Mouse (Mus musculus) skeletal muscle tissue, adult 2 months (tissue): ENCODE data around the gene Trappc3.

ENCODE experiments used
- DNase-seq: peaks from one replicate; pipeline ENCODE4 v3.0.0-alpha.2; 2012; ENCODE audit warnings: low read depth, low spot score

Gene Trappc3

GRCm38 (mm10) chr4:126251655-126252254 lies 10.4 kb upstream of the Trappc3 start:
- DNase-seq = no peak

- DNase-seq = no peak
These were observed 9.5 kb upstream of the Trappc3 start for GRCm38 (mm10) chr4:126252411-126253237.

- DNase-seq = no peak
These were observed 8.4 kb upstream of the Trappc3 start for GRCm38 (mm10) chr4:126253637-126254272.

- no peak for DNase-seq
These were observed 7.6 kb upstream of the Trappc3 start for GRCm38 (mm10) chr4:126254315-126255112.

GRCm38 (mm10) chr4:126255113-126256001 lies 6.8 kb upstream of the Trappc3 start:
- DNase-seq = no peak

- peak; percentile 85 for DNase-seq
These were observed 5.9 kb upstream of the Trappc3 start, which contains the start of gene Map7d1 for GRCm38 (mm10) chr4:126256131-126256791. Gene Map7d1, minus strand, starts transcription at chr4:126256343.

- peak; percentile 70 for DNase-seq
These were observed 4.9 kb upstream of the Trappc3 start for GRCm38 (mm10) chr4:126256967-126257881.

GRCm38 (mm10) chr4:126259063-126259462 lies 3.1 kb upstream of the Trappc3 start:
- DNase-seq = peak; percentile 67

GRCm38 (mm10) chr4:126259523-126260160 lies 2.5 kb upstream of the Trappc3 start:
- DNase-seq = peak; percentile 83

GRCm38 (mm10) chr4:126260520-126261201 lies 1.5 kb upstream of the Trappc3 start:
- DNase-seq = peak; percentile 97

GRCm38 (mm10) chr4:126261266-126261665 lies 859 bp upstream of the Trappc3 start:
- DNase-seq = peak; percentile 58

- no peak for DNase-seq
These were observed 450 bp upstream of the Trappc3 start for GRCm38 (mm10) chr4:126261675-126262074.

GRCm38 (mm10) chr4:126269292-126269691 lies 7.2 kb downstream of the Trappc3 start:
- no peak for DNase-seq

- DNase-seq = no peak
These were observed 11.6 kb downstream of the Trappc3 start for GRCm38 (mm10) chr4:126273753-126274152.

- DNase-seq = no peak
These were observed 13.0 kb downstream of the Trappc3 start for GRCm38 (mm10) chr4:126275081-126275480.

GRCm38 (mm10) chr4:126275681-126276131 lies 13.6 kb downstream of the Trappc3 start:
- no peak for DNase-seq

- no peak for DNase-seq
These were observed 15.9 kb downstream of the Trappc3 start for GRCm38 (mm10) chr4:126277906-126278564.
